Mouse (Mus musculus) liver, embryonic 15.5 days (tissue): ENCODE results near the gene Cntn5. TPM values are rescaled to one million over a fixed set of nuclear protein-coding genes. Genes with fewer than 3 reads are reported as not detected.

ENCODE experiments used
- ATAC-seq: fragments of 200-750 bp; cut with Nextera tagmentation; 2 replicates; pipeline ENCODE4 v1.8.0; 2017; ENCODE audit warnings: moderate number of reproducible peaks, mild to moderate bottlenecking, moderate library complexity; ENCODE audit not compliant: insufficient read depth
- H3K27ac ChIP-seq: fragments of 300-500 bp; sonication (generic); replicated peaks from 2 replicates; pipeline ENCODE4 v1.5.1; 2015; ENCODE audit warnings: mild to moderate bottlenecking, inconsistent platforms
- H3K27me3 ChIP-seq: fragments of 300-500 bp; sonication (generic); 2 replicates; pipeline ENCODE4 v1.6.1; 2015; ENCODE audit warnings: mild to moderate bottlenecking, inconsistent platforms
- H3K36me3 ChIP-seq: fragments of 300-500 bp; sonication (generic); replicated peaks from 2 replicates; pipeline ENCODE4 v1.6.1; 2015; ENCODE audit warnings: moderate library complexity, mild to moderate bottlenecking, inconsistent platforms
- H3K4me1 ChIP-seq: fragments of 300-500 bp; sonication (generic); replicated peaks from 2 replicates; pipeline ENCODE4 v1.6.1; 2015; ENCODE audit warnings: inconsistent platforms
- H3K4me2 ChIP-seq: fragments of 300-500 bp; sonication (generic); 2 replicates; pipeline ENCODE4 v1.6.1; 2015; ENCODE audit warnings: moderate library complexity, mild to moderate bottlenecking, inconsistent platforms
- H3K4me3 ChIP-seq: fragments of 300-500 bp; sonication (generic); replicated peaks from 2 replicates; pipeline ENCODE4 v1.5.1; 2015; ENCODE audit warnings: mild to moderate bottlenecking, inconsistent platforms
- H3K9ac ChIP-seq: fragments of 300-500 bp; sonication (generic); 2 replicates; pipeline ENCODE4 v1.6.1; 2015; ENCODE audit warnings: moderate library complexity, mild to moderate bottlenecking, inconsistent platforms
- H3K9me3 ChIP-seq: fragments of 300-500 bp; sonication (generic); replicated peaks from 2 replicates; pipeline ENCODE4 v1.6.1; 2016; ENCODE audit warnings: inconsistent platforms
- WGBS: fragments of 180-500 bp; shearing (Covaris S2); methylation state at CpG from one replicate; pipeline ENCODE4 v1.1.7; 2015; ENCODE audit warnings: mixed read lengths; ENCODE audit not compliant: insufficient replicate concordance; 5-methylcytosine and 5-hydroxymethylcytosine counted together
- polyA plus RNA-seq: library from polyadenylated mRNA; unstranded; fragments of >200 nt; fragmentation: Nextera tagmentation; extraction: Ambion mirVana; gene quantifications from 2 replicates; pipeline ENCODE4 v1.2.1, GENCODE M21; 2015

The Cntn5 gene
- polyA plus RNA-seq, 1 experiment from 2014 or later: not detected

- H3K36me3 ChIP-seq: no peaks in the 10 kb centered on the region
- H3K4me2 ChIP-seq: no peak overlapping the region
- ATAC-seq: no peak
- no peak overlapping the region for H3K9ac ChIP-seq
- no peak overlapping the region for H3K4me3 ChIP-seq
- no peaks in the 10 kb centered on the region for H3K27me3 ChIP-seq
- no peak overlapping the region for H3K27ac ChIP-seq
- no peaks in the 10 kb centered on the region for H3K9me3 ChIP-seq
- no peaks in the 10 kb centered on the region for H3K4me1 ChIP-seq
- 66% methylated on average over 4 of the region's 4 CpGs for WGBS
Observed at GRCm38 (mm10) chr9:10722121-10722520, 182.5 kb downstream of the Cntn5 start.

GRCm38 (mm10) chr9:10718986-10719385 is 185.6 kb downstream of the Cntn5 start:
- H3K4me1 ChIP-seq: no peaks in the 10 kb centered on the region
- WGBS: 38% methylated on average over 3 of the region's 3 CpGs
- no peaks in the 10 kb centered on the region for H3K27me3 ChIP-seq
- H3K4me2 ChIP-seq: no peak overlapping the region
- H3K36me3 ChIP-seq: no peaks in the 10 kb centered on the region
- no peak for ATAC-seq
- no peak overlapping the region for H3K4me3 ChIP-seq
- no peaks in the 10 kb centered on the region for H3K9me3 ChIP-seq
- no peak overlapping the region for H3K27ac ChIP-seq
- H3K9ac ChIP-seq: no peak overlapping the region

GRCm38 (mm10) chr9:10713641-10714040 is 190.9 kb downstream of the Cntn5 start:
- H3K27me3 ChIP-seq: no peaks in the 10 kb centered on the region
- no peaks in the 10 kb centered on the region for H3K4me1 ChIP-seq
- H3K36me3 ChIP-seq: no peaks in the 10 kb centered on the region
- no peak overlapping the region for H3K4me2 ChIP-seq
- no peaks in the 10 kb centered on the region for H3K9me3 ChIP-seq
- no peak for ATAC-seq
- no peak overlapping the region for H3K4me3 ChIP-seq
- no peak overlapping the region for H3K9ac ChIP-seq
- H3K27ac ChIP-seq: no peak overlapping the region
- 3% methylated on average over 1 of the region's 1 CpGs for WGBS

GRCm38 (mm10) chr9:10681646-10682045 is 222.9 kb downstream of the Cntn5 start:
- no peak overlapping the region for H3K4me2 ChIP-seq
- H3K36me3 ChIP-seq: no peaks in the 10 kb centered on the region
- H3K27me3 ChIP-seq: no peaks in the 10 kb centered on the region
- H3K27ac ChIP-seq: no peak overlapping the region
- ATAC-seq: no peak
- H3K9ac ChIP-seq: no peak overlapping the region
- no peaks in the 10 kb centered on the region for H3K4me1 ChIP-seq
- no peaks in the 10 kb centered on the region for H3K9me3 ChIP-seq
- H3K4me3 ChIP-seq: no peak overlapping the region

GRCm38 (mm10) chr9:10681181-10681580 is 223.4 kb downstream of the Cntn5 start:
- Histone ChIP-seq H3K4me1 (no peaks in the 10 kb centered on the region), H3K9ac (no peak overlapping the region), H3K9me3 (no peaks in the 10 kb centered on the region), H3K27ac (no peak overlapping the region), H3K27me3 (no peaks in the 10 kb centered on the region), H3K4me2 (no peak overlapping the region), H3K36me3 (no peaks in the 10 kb centered on the region), H3K4me3 (no peak overlapping the region)
- no peak for ATAC-seq
- 67% methylated on average over 3 of the region's 3 CpGs for WGBS

GRCm38 (mm10) chr9:10668676-10669075 is 235.9 kb downstream of the Cntn5 start:
- no peak overlapping the region for H3K4me3 ChIP-seq
- no peaks in the 10 kb centered on the region for H3K36me3 ChIP-seq
- H3K9ac ChIP-seq: no peak overlapping the region
- H3K9me3 ChIP-seq: no peaks in the 10 kb centered on the region
- H3K4me1 ChIP-seq: no peaks in the 10 kb centered on the region
- H3K27me3 ChIP-seq: no peaks in the 10 kb centered on the region
- no peak overlapping the region for H3K4me2 ChIP-seq
- 34% methylated on average over 3 of the region's 3 CpGs for WGBS
- ATAC-seq: no peak
- H3K27ac ChIP-seq: no peak overlapping the region

- no peaks in the 10 kb centered on the region for H3K36me3 ChIP-seq
- no peaks in the 10 kb centered on the region for H3K27me3 ChIP-seq
- no peak for ATAC-seq
- no peak overlapping the region for H3K27ac ChIP-seq
- no peak overlapping the region for H3K9ac ChIP-seq
- H3K4me2 ChIP-seq: no peak overlapping the region
- no peaks in the 10 kb centered on the region for H3K4me1 ChIP-seq
- H3K9me3 ChIP-seq: no peaks in the 10 kb centered on the region
- WGBS: 30% methylated on average over 4 of the region's 4 CpGs
- no peak overlapping the region for H3K4me3 ChIP-seq
Observed at GRCm38 (mm10) chr9:10667438-10667837, 237.1 kb downstream of the Cntn5 start.

GRCm38 (mm10) chr9:10665756-10666155 is 238.8 kb downstream of the Cntn5 start:
- Histone ChIP-seq H3K4me2 (no peak overlapping the region), H3K27ac (no peak overlapping the region), H3K9ac (no peak overlapping the region), H3K4me3 (no peak overlapping the region), H3K4me1 (no peaks in the 10 kb centered on the region), H3K9me3 (no peaks in the 10 kb centered on the region), H3K36me3 (no peaks in the 10 kb centered on the region), H3K27me3 (no peaks in the 10 kb centered on the region)
- no peak for ATAC-seq

GRCm38 (mm10) chr9:10663101-10663500 is 241.5 kb downstream of the Cntn5 start:
- Histone ChIP-seq H3K9me3 (no peaks in the 10 kb centered on the region), H3K27me3 (no peaks in the 10 kb centered on the region), H3K27ac (no peak overlapping the region), H3K4me3 (no peak overlapping the region), H3K36me3 (no peaks in the 10 kb centered on the region), H3K4me1 (no peaks in the 10 kb centered on the region), H3K9ac (no peak overlapping the region), H3K4me2 (no peak overlapping the region)
- no peak for ATAC-seq
- WGBS: 37% methylated on average over 2 of the region's 2 CpGs

- no peak overlapping the region for H3K4me3 ChIP-seq
- H3K27ac ChIP-seq: no peak overlapping the region
- ATAC-seq: no peak
- no peaks in the 10 kb centered on the region for H3K27me3 ChIP-seq
- no peaks in the 10 kb centered on the region for H3K4me1 ChIP-seq
- H3K4me2 ChIP-seq: no peak overlapping the region
- no peak overlapping the region for H3K9ac ChIP-seq
- H3K36me3 ChIP-seq: no peaks in the 10 kb centered on the region
- WGBS: 45% methylated on average over 1 of the region's 1 CpGs
- H3K9me3 ChIP-seq: no peaks in the 10 kb centered on the region
Observed at GRCm38 (mm10) chr9:10659478-10659877, 245.1 kb downstream of the Cntn5 start.

GRCm38 (mm10) chr9:10658086-10658485 is 246.5 kb downstream of the Cntn5 start:
- Histone ChIP-seq H3K4me1 (no peaks in the 10 kb centered on the region), H3K27ac (no peak overlapping the region), H3K27me3 (no peaks in the 10 kb centered on the region), H3K4me3 (no peak overlapping the region), H3K9me3 (no peaks in the 10 kb centered on the region), H3K9ac (no peak overlapping the region), H3K36me3 (no peaks in the 10 kb centered on the region), H3K4me2 (no peak overlapping the region)
- 32% methylated on average over 1 of the region's 1 CpGs for WGBS
- ATAC-seq: no peak

GRCm38 (mm10) chr9:10657144-10657748 is 247.3 kb downstream of the Cntn5 start:
- ATAC-seq: no peak
- Histone ChIP-seq H3K27ac (no peak overlapping the region), H3K36me3 (no peaks in the 10 kb centered on the region), H3K4me2 (no peak overlapping the region), H3K4me3 (no peak overlapping the region), H3K9me3 (no peaks in the 10 kb centered on the region), H3K27me3 (no peaks in the 10 kb centered on the region), H3K4me1 (no peaks in the 10 kb centered on the region), H3K9ac (no peak overlapping the region)
- WGBS: 46% methylated on average over 4 of the region's 4 CpGs
